Mouse (Mus musculus) intestine, embryonic 15.5 days (tissue): ENCODE measurements around the gene Fbp2. TPM values are rescaled to one million over a fixed set of nuclear protein-coding genes. Genes with fewer than 3 reads are reported as not detected.

Source experiments
- polyA plus RNA-seq: library from polyadenylated mRNA; unstranded; fragments of >200 nt; fragmentation: Nextera tagmentation; extraction: Ambion mirVana; gene quantifications from 2 replicates; pipeline ENCODE4 v1.2.1, GENCODE M21; 2015

Gene Fbp2
- polyA plus RNA-seq, 1 experiment from 2014 or later, result 246 TPM

Other genes starting within 250 kb of the Fbp2 start
- 8.5 and 8.8 TPM in 2 replicates for gene 6720489N17Rik, start 234.2 kb downstream of the Fbp2 start, polyA plus RNA-seq
- 20.3 and 22.0 TPM in 2 replicates for gene Platr25, start 97.7 kb downstream of the Fbp2 start, polyA plus RNA-seq
- 6.2 and 8.4 TPM in 2 replicates for gene Gm5141, start 72.6 kb downstream of the Fbp2 start, polyA plus RNA-seq
- 2.2 and 4.0 TPM in 2 replicates for gene Fbp1, start 29.9 kb upstream of the Fbp2 start, polyA plus RNA-seq
- gene 2010111I01Rik, start 106.5 kb upstream of the Fbp2 start, polyA plus RNA-seq, result 93.5 and 96.3 TPM in 2 replicates